Mouse (Mus musculus) intestine, embryonic 14.5 days (tissue): ENCODE measurements around the gene C3ar1. TPM values are rescaled to one million over a fixed set of nuclear protein-coding genes. Genes with fewer than 3 reads are reported as not detected.

Source experiments
- ATAC-seq: fragments of 200-750 bp; cut with Nextera tagmentation; replicated peaks from 2 replicates; pipeline ENCODE4 v1.8.0; 2017; ENCODE audit warnings: low read depth, moderate number of reproducible peaks, moderate TSS enrichment, moderate library complexity; ENCODE audit not compliant: low FRiP score, low TSS enrichment
- DNase-seq: peaks from one replicate; pipeline ENCODE4 v3.0.0-alpha.2; 2018; ENCODE audit warnings: low spot score
- H3K27ac ChIP-seq: fragments of 300-500 bp; sonication (generic); 2 replicates; pipeline ENCODE4 v1.5.1; 2014; ENCODE audit warnings: low read depth, mild to moderate bottlenecking, control low read depth
- H3K27me3 ChIP-seq: fragments of 300-500 bp; sonication (generic); replicated peaks from 2 replicates; pipeline ENCODE4 v1.6.1; 2014; ENCODE audit warnings: low read length, control low read depth; ENCODE audit not compliant: control insufficient read depth, insufficient read depth
- H3K36me3 ChIP-seq: fragments of 300-500 bp; sonication (generic); 2 replicates; pipeline ENCODE4 v1.6.1; 2014; ENCODE audit warnings: low read length, control low read depth; ENCODE audit not compliant: control insufficient read depth, insufficient read depth
- H3K4me1 ChIP-seq: fragments of 300-500 bp; sonication (generic); replicated peaks from 2 replicates; pipeline ENCODE4 v1.6.1; 2014; ENCODE audit warnings: low read length, control low read depth, mixed read lengths; ENCODE audit not compliant: control insufficient read depth, insufficient read depth
- H3K4me2 ChIP-seq: fragments of 300-500 bp; sonication (generic); 2 replicates; pipeline ENCODE4 v1.6.1; 2014; ENCODE audit warnings: low read length
- H3K4me3 ChIP-seq: fragments of 300-500 bp; sonication (generic); 2 replicates; pipeline ENCODE4 v1.5.1; 2014; ENCODE audit warnings: low read depth, low read length, control low read depth, mixed read lengths
- H3K9ac ChIP-seq: fragments of 300-500 bp; sonication (generic); 2 replicates; pipeline ENCODE4 v1.6.1; 2014; ENCODE audit warnings: mild to moderate bottlenecking, low read length
- H3K9me3 ChIP-seq: fragments of 300-500 bp; sonication (generic); 2 replicates; pipeline ENCODE4 v1.6.1; 2016; ENCODE audit warnings: low read length, control low read depth; ENCODE audit not compliant: control insufficient read depth
- WGBS: fragments of 180-500 bp; shearing (Covaris S2); extraction: QIAGEN DNeasy Blood & Tissue Kit; methylation state at CpG from one replicate; pipeline ENCODE4 v1.1.7; 2014; 5-methylcytosine and 5-hydroxymethylcytosine counted together
- polyA plus RNA-seq: library from polyadenylated mRNA; unstranded; fragments of >200 nt; fragmentation: Nextera tagmentation; extraction: Ambion mirVana; gene quantifications from 2 replicates; pipeline ENCODE4 v1.2.1, GENCODE M21; 2014

Gene C3ar1
- polyA plus RNA-seq, 1 experiment from 2014 or later, result 1.9 TPM

GRCm38 (mm10) chr6:122873871-122874719, 18.1 kb upstream of the C3ar1 start, which contains the start of gene Necap1:
TSS of gene Necap1 (plus strand) at chr6:122874474.
- ATAC-seq (peak; percentile 93), DNase-seq (peak; percentile 98)
- Histone ChIP-seq H3K27ac (peak within 1 kb of the TSS; percentile 86), H3K4me1 (peaks cover 6% of the 10 kb centered on the region; the same call in 1 of the 2 replicates), H3K4me2 (peak within 1 kb of the TSS; percentile 66), H3K4me3 (peak within 1 kb of the TSS; percentile 93), H3K9ac (peak within 1 kb of the TSS; percentile 88), H3K36me3 (peaks cover 15% of the 10 kb centered on the region), H3K9me3 (no peaks in the 10 kb centered on the region), H3K27me3 (no peaks in the 10 kb centered on the region)
- 7% methylated on average over 43 of the region's 43 CpGs for WGBS

GRCm38 (mm10) chr6:122872800-122873199, 16.8 kb upstream of the C3ar1 start:
- Histone ChIP-seq H3K4me3 (no peak overlapping the region), H3K9ac (no peak overlapping the region), H3K27ac (no peak overlapping the region), H3K27me3 (no peaks in the 10 kb centered on the region), H3K4me1 (peaks cover 6% of the 10 kb centered on the region; the same call in 1 of the 2 replicates), H3K36me3 (peaks cover 8% of the 10 kb centered on the region), H3K4me2 (no peak overlapping the region), H3K9me3 (no peaks in the 10 kb centered on the region)
- no peak for ATAC-seq
- WGBS, result 91% methylated on average over 5 of the region's 5 CpGs
- DNase-seq, result no peak

DNA sequence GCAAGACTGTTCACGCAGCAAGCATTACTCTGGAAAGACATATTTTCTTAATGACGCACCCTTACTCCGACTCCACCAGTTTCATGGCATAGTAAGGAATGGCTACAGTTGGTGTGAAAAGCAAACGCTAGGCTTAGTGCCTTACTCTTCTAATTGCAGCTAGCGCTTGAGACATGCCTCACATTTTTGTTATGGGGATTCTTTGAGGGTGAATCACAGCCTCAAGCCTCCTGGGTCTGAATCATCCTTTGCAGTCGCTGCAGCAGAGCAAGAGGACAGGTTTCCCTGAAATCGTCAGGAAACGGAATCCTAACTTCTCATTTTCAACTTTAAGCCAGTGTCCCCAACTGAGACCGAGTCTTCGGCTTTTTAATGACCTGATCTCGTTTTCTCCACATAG, 13.9 kb upstream of the C3ar1 start:
- DNase-seq (no peak), ATAC-seq (no peak)
- no peak overlapping the region for H3K27ac ChIP-seq
- H3K9ac ChIP-seq, result no peak overlapping the region
- H3K4me3 ChIP-seq, result no peak overlapping the region
- H3K9me3 ChIP-seq, result no peaks in the 10 kb centered on the region
- no peaks in the 10 kb centered on the region for H3K36me3 ChIP-seq
- H3K27me3 ChIP-seq, result no peaks in the 10 kb centered on the region
- H3K4me1 ChIP-seq, result no peaks in the 10 kb centered on the region
- 75% methylated on average over 11 of the region's 11 CpGs for WGBS
- H3K4me2 ChIP-seq, result no peak overlapping the region

DNA sequence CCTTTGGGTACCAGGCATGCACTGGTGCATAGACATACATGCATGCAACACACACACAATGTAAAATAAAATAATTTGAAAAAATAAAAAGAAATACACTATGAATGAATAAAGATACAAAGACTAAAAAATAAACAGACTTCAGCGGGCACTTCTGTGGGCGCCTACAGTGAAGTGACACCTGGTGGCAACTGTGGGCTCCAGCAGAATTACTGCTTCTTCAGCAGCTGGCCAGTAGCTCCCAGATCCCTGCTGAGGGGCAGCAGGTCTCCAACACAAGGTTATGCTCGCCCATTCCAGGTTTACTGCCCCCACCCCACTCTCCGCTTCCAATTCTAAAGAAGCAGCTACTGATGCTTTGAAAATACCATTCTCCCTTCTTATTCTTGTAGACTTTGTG, 12.0 kb upstream of the C3ar1 start:
- Histone ChIP-seq H3K27ac (no peak overlapping the region), H3K4me2 (no peak overlapping the region), H3K9me3 (no peaks in the 10 kb centered on the region), H3K4me3 (no peak overlapping the region), H3K9ac (no peak overlapping the region), H3K36me3 (no peaks in the 10 kb centered on the region), H3K27me3 (no peaks in the 10 kb centered on the region), H3K4me1 (no peaks in the 10 kb centered on the region)
- no peak for DNase-seq
- WGBS, result 59% methylated on average over 4 of the region's 4 CpGs
- ATAC-seq, result no peak

- ATAC-seq, result no peak
- Histone ChIP-seq H3K4me3 (no peak overlapping the region), H3K27ac (no peak overlapping the region), H3K9ac (no peak overlapping the region), H3K9me3 (peaks cover 12% of the 10 kb centered on the region), H3K4me2 (no peak overlapping the region), H3K4me1 (no peaks in the 10 kb centered on the region), H3K36me3 (no peaks in the 10 kb centered on the region), H3K27me3 (no peaks in the 10 kb centered on the region)
- WGBS, result 85% methylated on average over 1 of the region's 1 CpGs
- DNase-seq, result no peak
Measured at GRCm38 (mm10) chr6:122862871-122863270, 6.9 kb upstream of the C3ar1 start.

DNA sequence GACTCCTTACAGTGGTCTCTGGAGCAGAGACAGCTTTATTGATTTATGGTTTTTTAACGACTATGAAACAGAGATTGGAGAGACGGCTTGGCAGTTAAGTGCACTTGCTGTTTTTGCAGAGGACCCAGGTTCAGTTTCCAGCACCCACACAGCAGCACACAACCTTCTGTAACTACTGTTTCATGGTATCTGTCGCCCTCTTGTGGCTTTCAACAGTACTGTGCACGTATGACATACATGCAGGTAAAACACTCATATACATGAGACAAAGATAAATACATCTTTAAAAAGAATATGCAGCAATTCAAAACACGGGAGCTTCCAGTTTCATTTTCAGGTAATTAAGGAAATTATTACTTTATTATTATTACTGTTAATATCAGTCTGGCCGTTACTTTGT, 6.5 kb upstream of the C3ar1 start:
- Histone ChIP-seq H3K9me3 (peaks cover 12% of the 10 kb centered on the region), H3K4me3 (no peak overlapping the region), H3K4me1 (no peaks in the 10 kb centered on the region), H3K4me2 (no peak overlapping the region), H3K9ac (no peak overlapping the region), H3K36me3 (no peaks in the 10 kb centered on the region), H3K27me3 (no peaks in the 10 kb centered on the region), H3K27ac (no peak overlapping the region)
- DNase-seq (no peak), ATAC-seq (no peak)
- WGBS, result 77% methylated on average over 6 of the region's 6 CpGs

GRCm38 (mm10) chr6:122854552-122854951, 1.4 kb downstream of the C3ar1 start:
- Histone ChIP-seq H3K4me1 (no peaks in the 10 kb centered on the region), H3K4me3 (no peak overlapping the region), H3K27ac (no peak overlapping the region), H3K36me3 (no peaks in the 10 kb centered on the region), H3K9ac (no peak overlapping the region), H3K27me3 (no peaks in the 10 kb centered on the region), H3K9me3 (0 out of 2 replicates have a peak, but pooled peaks cover 2% of the 10 kb centered on the region), H3K4me2 (no peak overlapping the region)
- ATAC-seq (no peak), DNase-seq (no peak)
- WGBS, result 80% methylated on average over 12 of the region's 12 CpGs

- Histone ChIP-seq H3K27me3 (no peaks in the 10 kb centered on the region), H3K9ac (no peak overlapping the region), H3K36me3 (no peaks in the 10 kb centered on the region), H3K4me2 (no peak overlapping the region), H3K4me1 (no peaks in the 10 kb centered on the region), H3K9me3 (no peaks in the 10 kb centered on the region), H3K27ac (no peak overlapping the region), H3K4me3 (no peak overlapping the region)
- 68% methylated on average over 2 of the region's 2 CpGs for WGBS
- DNase-seq (no peak), ATAC-seq (no peak)
Measured at GRCm38 (mm10) chr6:122852696-122853095, 3.3 kb downstream of the C3ar1 start.

GRCm38 (mm10) chr6:122843759-122844158, 12.2 kb downstream of the C3ar1 start:
- H3K36me3 ChIP-seq, result peaks cover 52% of the 10 kb centered on the region
- no peaks in the 10 kb centered on the region for H3K9me3 ChIP-seq
- H3K9ac ChIP-seq, result no peak overlapping the region
- H3K27ac ChIP-seq, result no peak overlapping the region
- 67% methylated on average over 6 of the region's 6 CpGs for WGBS
- no peaks in the 10 kb centered on the region for H3K27me3 ChIP-seq
- no peak overlapping the region for H3K4me3 ChIP-seq
- ATAC-seq, result no peak
- DNase-seq, result no peak
- H3K4me1 ChIP-seq, result no peaks in the 10 kb centered on the region
- H3K4me2 ChIP-seq, result no peak overlapping the region
